Mouse (Mus musculus): Measurements from ENCODE around the gene Col6a6. TPM values are rescaled to one million over a fixed set of nuclear protein-coding genes. Genes with fewer than 3 reads are reported as not detected.

Gene Col6a6
- polyA plus RNA-seq, 1 experiment from 2014 or later, result 0.13 TPM

- Histone ChIP-seq H3K27me3 (replicated peaks) (no peaks in the 10 kb centered on the region), H3K4me2 (no peak overlapping the region), H3K4me1 (no peaks in the 10 kb centered on the region), H3K27ac (no peak overlapping the region), H3K36me3 (no peaks in the 10 kb centered on the region), H3K4me3 (no peak overlapping the region), H3K9ac (no peak overlapping the region), H3K9me3 (replicated peaks) (no peaks in the 10 kb centered on the region)
- no peak for ATAC-seq
- WGBS (ENCODE audit: insufficient replicate concordance), result 73% methylated on average over 5 of the region's 5 CpGs
Measured at GRCm38 (mm10) chr9:105764681-105765080, 63.3 kb downstream of the Col6a6 start.

GRCm38 (mm10) chr9:105764127-105764526, 63.8 kb downstream of the Col6a6 start:
- Histone ChIP-seq H3K4me1 (no peaks in the 10 kb centered on the region), H3K4me2 (no peak overlapping the region), H3K36me3 (no peaks in the 10 kb centered on the region), H3K27me3 (replicated peaks) (no peaks in the 10 kb centered on the region), H3K9ac (no peak overlapping the region), H3K4me3 (no peak overlapping the region), H3K27ac (no peak overlapping the region), H3K9me3 (replicated peaks) (no peaks in the 10 kb centered on the region)
- 49% methylated on average over 5 of the region's 5 CpGs for WGBS (ENCODE audit: insufficient replicate concordance)
- ATAC-seq, result no peak

- no peak for ATAC-seq
- Histone ChIP-seq H3K27ac (no peak overlapping the region), H3K27me3 (replicated peaks) (no peaks in the 10 kb centered on the region), H3K36me3 (no peaks in the 10 kb centered on the region), H3K4me3 (no peak overlapping the region), H3K4me2 (no peak overlapping the region), H3K4me1 (no peaks in the 10 kb centered on the region), H3K9ac (no peak overlapping the region), H3K9me3 (replicated peaks) (no peaks in the 10 kb centered on the region)
- WGBS (ENCODE audit: insufficient replicate concordance), result 66% methylated on average over 3 of the region's 3 CpGs
Measured at GRCm38 (mm10) chr9:105763625-105764024, 64.3 kb downstream of the Col6a6 start.

- H3K9ac ChIP-seq, result no peak overlapping the region
- H3K27ac ChIP-seq, result no peak overlapping the region
- no peaks in the 10 kb centered on the region for H3K36me3 ChIP-seq
- H3K9me3 ChIP-seq (replicated peaks), result no peaks in the 10 kb centered on the region
- no peaks in the 10 kb centered on the region for H3K27me3 ChIP-seq (replicated peaks)
- H3K4me2 ChIP-seq, result no peak overlapping the region
- ATAC-seq, result no peak
- no peaks in the 10 kb centered on the region for H3K4me1 ChIP-seq
- 73% methylated on average over 7 of the region's 7 CpGs for WGBS (ENCODE audit: insufficient replicate concordance)
- no peak overlapping the region for H3K4me3 ChIP-seq
Measured at GRCm38 (mm10) chr9:105762274-105762673, 65.7 kb downstream of the Col6a6 start.

GRCm38 (mm10) chr9:105758861-105759260, 69.1 kb downstream of the Col6a6 start:
- Histone ChIP-seq H3K4me3 (no peak overlapping the region), H3K27me3 (replicated peaks) (no peaks in the 10 kb centered on the region), H3K4me1 (no peaks in the 10 kb centered on the region), H3K36me3 (no peaks in the 10 kb centered on the region), H3K9ac (no peak overlapping the region), H3K4me2 (no peak overlapping the region), H3K9me3 (replicated peaks) (no peaks in the 10 kb centered on the region), H3K27ac (no peak overlapping the region)
- no peak for ATAC-seq
- 67% methylated on average over 5 of the region's 5 CpGs for WGBS (ENCODE audit: insufficient replicate concordance)

GRCm38 (mm10) chr9:105758173-105758765, 69.7 kb downstream of the Col6a6 start:
- Histone ChIP-seq H3K9me3 (replicated peaks) (no peaks in the 10 kb centered on the region), H3K4me1 (no peaks in the 10 kb centered on the region), H3K36me3 (no peaks in the 10 kb centered on the region), H3K4me3 (no peak overlapping the region), H3K27ac (no peak overlapping the region), H3K27me3 (replicated peaks) (no peaks in the 10 kb centered on the region), H3K9ac (no peak overlapping the region), H3K4me2 (no peak overlapping the region)
- WGBS (ENCODE audit: insufficient replicate concordance), result 78% methylated on average over 14 of the region's 14 CpGs
- ATAC-seq, result no peak

- no peaks in the 10 kb centered on the region for H3K27me3 ChIP-seq (replicated peaks)
- WGBS (ENCODE audit: insufficient replicate concordance), result 25% methylated on average over 1 of the region's 1 CpGs
- H3K4me2 ChIP-seq, result no peak overlapping the region
- H3K4me1 ChIP-seq, result no peaks in the 10 kb centered on the region
- no peak overlapping the region for H3K27ac ChIP-seq
- ATAC-seq, result no peak
- H3K36me3 ChIP-seq, result no peaks in the 10 kb centered on the region
- H3K9me3 ChIP-seq (replicated peaks), result no peaks in the 10 kb centered on the region
- no peak overlapping the region for H3K9ac ChIP-seq
- H3K4me3 ChIP-seq, result no peak overlapping the region
Measured at GRCm38 (mm10) chr9:105754256-105754655, 73.7 kb downstream of the Col6a6 start.

- no peak for ATAC-seq
- Histone ChIP-seq H3K9me3 (replicated peaks) (peaks cover 5% of the 10 kb centered on the region), H3K36me3 (no peaks in the 10 kb centered on the region), H3K9ac (no peak overlapping the region), H3K27ac (no peak overlapping the region), H3K4me3 (no peak overlapping the region), H3K4me1 (no peaks in the 10 kb centered on the region), H3K27me3 (replicated peaks) (no peaks in the 10 kb centered on the region), H3K4me2 (no peak overlapping the region)
- WGBS (ENCODE audit: insufficient replicate concordance), result 61% methylated on average over 3 of the region's 3 CpGs
Measured at GRCm38 (mm10) chr9:105745861-105746260, 82.1 kb downstream of the Col6a6 start.

- Histone ChIP-seq H3K9me3 (replicated peaks) (no peaks in the 10 kb centered on the region), H3K27me3 (replicated peaks) (no peaks in the 10 kb centered on the region), H3K4me3 (no peak overlapping the region), H3K27ac (no peak overlapping the region), H3K4me2 (no peak overlapping the region), H3K9ac (no peak overlapping the region), H3K4me1 (no peaks in the 10 kb centered on the region), H3K36me3 (no peaks in the 10 kb centered on the region)
- 65% methylated on average over 2 of the region's 2 CpGs for WGBS (ENCODE audit: insufficient replicate concordance)
- ATAC-seq, result no peak
Measured at GRCm38 (mm10) chr9:105740413-105740812, 87.5 kb downstream of the Col6a6 start.

- no peak for ATAC-seq
- no peaks in the 10 kb centered on the region for H3K27me3 ChIP-seq (replicated peaks)
- WGBS (ENCODE audit: insufficient replicate concordance), result 80% methylated on average over 9 of the region's 9 CpGs
Measured at GRCm38 (mm10) chr9:105739446-105739845, 88.5 kb downstream of the Col6a6 start.

GRCm38 (mm10) chr9:105737448-105737847, 90.5 kb downstream of the Col6a6 start:
- H3K9me3 ChIP-seq (replicated peaks), result no peaks in the 10 kb centered on the region
- no peaks in the 10 kb centered on the region for H3K27me3 ChIP-seq (replicated peaks)
- ATAC-seq, result no peak
- H3K4me2 ChIP-seq, result no peak overlapping the region
- no peaks in the 10 kb centered on the region for H3K36me3 ChIP-seq
- 35% methylated on average over 8 of the region's 8 CpGs for WGBS (ENCODE audit: insufficient replicate concordance)
- no peak overlapping the region for H3K4me3 ChIP-seq
- no peaks in the 10 kb centered on the region for H3K4me1 ChIP-seq
- no peak overlapping the region for H3K9ac ChIP-seq
- no peak overlapping the region for H3K27ac ChIP-seq

More at GRCm38 (mm10) chr9:105739446-105739845, 88.5 kb downstream of the Col6a6 start:
- Histone ChIP-seq H3K4me3 (no peak overlapping the region), H3K27ac (no peak overlapping the region), H3K9me3 (replicated peaks) (no peaks in the 10 kb centered on the region), H3K4me2 (no peak overlapping the region), H3K4me1 (no peaks in the 10 kb centered on the region), H3K9ac (no peak overlapping the region), H3K36me3 (no peaks in the 10 kb centered on the region)

GRCm38 (mm10) chr9:105735195-105735594, 92.8 kb downstream of the Col6a6 start:
- no peaks in the 10 kb centered on the region for H3K36me3 ChIP-seq
- no peak for ATAC-seq
- no peak overlapping the region for H3K4me3 ChIP-seq
- no peaks in the 10 kb centered on the region for H3K4me1 ChIP-seq
- H3K27me3 ChIP-seq (replicated peaks), result no peaks in the 10 kb centered on the region
- WGBS (ENCODE audit: insufficient replicate concordance), result 66% methylated on average over 5 of the region's 5 CpGs
- no peak overlapping the region for H3K27ac ChIP-seq
- no peak overlapping the region for H3K9ac ChIP-seq
- H3K9me3 ChIP-seq (replicated peaks), result no peaks in the 10 kb centered on the region
- H3K4me2 ChIP-seq, result no peak overlapping the region

- no peaks in the 10 kb centered on the region for H3K9me3 ChIP-seq (replicated peaks)
- H3K4me3 ChIP-seq, result no peak overlapping the region
- no peaks in the 10 kb centered on the region for H3K36me3 ChIP-seq
- H3K27ac ChIP-seq, result no peak overlapping the region
- H3K4me1 ChIP-seq, result no peaks in the 10 kb centered on the region
- H3K27me3 ChIP-seq (replicated peaks), result no peaks in the 10 kb centered on the region
- no peak overlapping the region for H3K4me2 ChIP-seq
- WGBS (ENCODE audit: insufficient replicate concordance), result 52% methylated on average over 2 of the region's 2 CpGs
- no peak overlapping the region for H3K9ac ChIP-seq
- ATAC-seq, result no peak
Measured at GRCm38 (mm10) chr9:105734651-105735050, 93.3 kb downstream of the Col6a6 start.

Measured in liver, embryonic 12.5 days (tissue).